Mouse (Mus musculus) thymus, adult 18-20 months (tissue): ENCODE results near the gene Rab21.
A peak's percentile ranks its signal among the peaks of the same experiment; 100 is the strongest.

Experiments used
- DNase-seq, 2 experiments: peaks; one replicate each; pipeline ENCODE4 v3.0.0; 2022; ENCODE audit warnings: mixed read lengths in 2 of 2

Gene Rab21

DNA sequence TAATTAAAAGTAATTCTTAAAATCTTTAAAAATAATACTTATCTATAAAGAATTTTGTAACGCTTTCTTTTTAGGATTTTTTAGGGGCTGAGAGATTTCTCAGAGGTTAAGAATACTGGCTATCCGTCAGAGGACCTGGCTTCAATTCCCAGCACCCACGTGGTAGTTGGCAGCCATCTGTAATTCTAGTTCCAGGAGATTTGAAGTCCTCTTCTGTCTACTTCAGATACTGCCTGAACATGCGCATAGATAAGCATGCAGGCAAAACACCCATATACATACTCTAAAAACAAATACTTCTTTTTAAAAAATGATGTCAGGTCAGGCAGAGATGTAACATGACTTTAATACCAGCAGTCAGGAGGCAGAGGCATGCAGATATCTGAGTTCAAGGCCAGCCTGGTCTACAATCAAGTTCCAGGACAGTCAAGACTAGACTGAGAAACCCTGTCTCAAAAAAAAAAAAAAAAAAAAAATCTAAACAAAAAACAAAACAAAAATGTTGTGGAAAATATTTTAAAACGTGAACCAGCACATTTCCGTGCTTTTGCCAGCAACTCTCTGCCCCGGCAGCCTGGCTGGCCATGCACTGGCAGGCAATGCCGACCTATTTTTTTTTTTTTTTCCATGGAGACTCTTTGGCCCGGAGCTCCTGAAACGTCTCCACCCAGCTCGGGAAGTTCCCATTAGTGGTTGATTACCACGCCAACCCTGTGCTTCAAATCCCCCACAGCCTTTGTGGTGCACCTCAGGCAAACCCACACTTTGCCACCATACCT, 44.6 kb downstream of the Rab21 start:
- DNase-seq: no peak

DNA sequence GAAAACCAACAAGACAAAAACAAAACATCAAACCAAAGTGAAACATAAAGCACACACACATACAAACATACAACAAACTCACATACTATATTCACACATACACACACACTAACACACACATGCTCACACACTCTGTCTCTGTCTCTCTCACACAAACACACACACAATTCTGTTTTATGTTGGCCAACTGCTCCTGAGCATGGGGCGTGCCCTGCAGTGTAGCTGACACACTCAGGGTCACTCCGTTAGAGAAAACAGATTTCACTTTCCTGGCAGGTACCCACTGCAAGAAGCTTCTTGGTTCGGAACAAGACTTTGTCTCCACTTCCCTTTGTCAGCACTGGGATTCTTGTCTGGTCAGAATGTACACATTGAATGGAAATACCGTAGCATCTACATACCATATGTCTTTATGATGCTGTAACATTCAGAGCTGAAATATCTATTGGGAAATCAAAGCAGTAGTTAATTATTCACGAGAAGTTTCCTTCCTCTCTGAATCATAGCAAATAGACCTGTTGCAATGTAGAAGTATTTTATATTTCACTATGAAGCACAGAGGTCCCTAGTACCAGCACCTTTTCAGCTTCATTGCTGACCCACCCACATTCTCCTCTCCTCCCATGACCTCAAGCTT, 52.4 kb downstream of the Rab21 start:
- no peak for DNase-seq

DNA sequence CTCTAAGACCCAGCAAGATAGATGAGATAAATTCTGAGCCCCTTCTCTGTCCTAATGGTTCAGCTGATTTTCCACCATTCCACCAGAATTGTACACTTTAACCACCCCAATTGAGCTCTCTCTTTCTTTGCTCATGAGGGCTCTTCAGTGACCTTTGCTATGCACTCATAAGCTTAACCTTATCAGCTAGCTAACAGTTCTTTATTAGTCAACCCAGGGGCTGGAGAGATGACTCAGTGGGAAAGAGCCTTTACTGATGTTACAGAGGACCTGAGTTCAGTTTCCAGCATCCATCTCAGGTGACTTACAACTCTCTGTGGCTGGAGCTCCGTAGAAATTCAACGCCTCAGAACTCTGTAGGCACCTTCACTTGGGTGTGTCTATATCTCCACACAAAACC, 53.1 kb downstream of the Rab21 start:
- DNase-seq: no peak

DNA sequence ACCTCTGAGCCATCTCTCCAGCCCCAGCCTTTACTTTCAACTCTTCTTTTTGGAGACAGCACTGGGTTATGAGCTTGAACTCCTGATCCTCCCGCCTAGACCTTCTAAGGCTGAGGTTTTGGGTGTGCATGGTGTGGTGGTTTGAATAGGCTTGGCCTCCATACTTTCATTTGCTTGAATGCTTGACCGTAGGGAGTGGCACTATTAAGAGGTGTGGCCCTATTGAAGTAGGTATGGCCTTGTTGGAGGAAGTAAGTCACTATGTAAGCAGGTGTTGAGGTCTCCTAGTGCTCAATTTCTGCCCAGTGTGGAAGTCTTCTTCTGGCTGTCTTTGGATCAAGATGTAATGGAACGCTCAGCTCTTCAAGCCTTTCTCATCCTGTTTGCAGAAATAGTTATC, 54.0 kb downstream of the Rab21 start:
- no peak for DNase-seq

DNA sequence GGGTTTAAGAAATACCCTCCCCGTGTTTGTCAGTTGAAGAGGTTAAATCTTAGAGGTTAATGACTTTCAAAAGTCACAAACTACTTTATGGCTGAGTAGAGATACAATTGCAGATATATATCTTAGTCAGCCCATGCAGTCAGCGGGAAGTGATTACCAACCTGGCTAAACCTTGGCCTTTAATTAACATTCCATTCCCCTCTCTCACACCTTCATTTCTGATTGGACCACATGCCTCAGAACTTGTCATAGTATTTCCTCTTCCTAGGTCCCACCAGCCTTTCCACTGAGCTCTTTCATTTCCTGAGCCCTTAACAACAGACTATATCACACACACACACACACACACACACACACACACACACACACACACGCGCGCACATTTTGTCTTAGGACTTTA, 59.2 kb downstream of the Rab21 start:
- no peak for DNase-seq

DNA sequence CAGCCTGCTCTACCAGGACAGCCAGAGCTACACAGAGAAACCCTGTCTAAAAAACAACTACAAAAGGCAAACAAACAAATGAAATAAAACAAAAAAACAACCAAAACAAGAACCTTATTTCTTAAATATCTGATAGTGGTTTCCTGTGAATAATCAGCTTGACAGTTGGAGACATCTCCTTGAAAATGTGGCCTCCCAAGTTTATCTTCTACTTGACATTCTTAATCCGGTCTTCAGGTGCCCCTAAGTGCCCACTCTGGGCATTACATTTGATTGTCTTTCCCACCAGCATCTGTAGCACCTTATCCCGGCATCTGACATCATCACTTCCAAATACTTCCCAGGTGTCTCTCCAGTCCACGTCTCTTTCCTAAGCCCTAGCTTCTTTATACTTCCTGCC, 61.9 kb downstream of the Rab21 start:
- DNase-seq: no peak

DNA sequence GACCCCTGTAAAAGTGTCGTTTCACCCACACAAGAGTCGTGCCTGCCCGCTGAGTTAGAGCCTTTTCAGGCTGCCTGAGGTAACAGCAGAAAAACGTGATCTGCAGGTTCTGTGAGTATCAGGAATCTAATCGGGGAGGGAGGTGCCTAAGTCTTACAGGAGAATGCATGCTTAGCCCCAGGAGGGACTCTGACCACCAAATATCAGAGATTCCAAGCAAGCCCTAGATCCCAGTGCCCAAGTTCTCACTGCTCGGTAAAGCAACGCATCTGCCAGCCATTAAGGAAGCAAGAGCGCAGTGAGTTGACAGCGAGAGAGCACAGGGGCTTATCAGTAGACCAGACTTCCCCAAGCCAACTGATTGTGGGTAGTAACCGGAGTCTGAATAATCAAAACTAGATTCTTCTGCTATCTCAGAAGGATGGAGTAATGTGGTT, 63.1 kb downstream of the Rab21 start:
- no peak for DNase-seq

DNA sequence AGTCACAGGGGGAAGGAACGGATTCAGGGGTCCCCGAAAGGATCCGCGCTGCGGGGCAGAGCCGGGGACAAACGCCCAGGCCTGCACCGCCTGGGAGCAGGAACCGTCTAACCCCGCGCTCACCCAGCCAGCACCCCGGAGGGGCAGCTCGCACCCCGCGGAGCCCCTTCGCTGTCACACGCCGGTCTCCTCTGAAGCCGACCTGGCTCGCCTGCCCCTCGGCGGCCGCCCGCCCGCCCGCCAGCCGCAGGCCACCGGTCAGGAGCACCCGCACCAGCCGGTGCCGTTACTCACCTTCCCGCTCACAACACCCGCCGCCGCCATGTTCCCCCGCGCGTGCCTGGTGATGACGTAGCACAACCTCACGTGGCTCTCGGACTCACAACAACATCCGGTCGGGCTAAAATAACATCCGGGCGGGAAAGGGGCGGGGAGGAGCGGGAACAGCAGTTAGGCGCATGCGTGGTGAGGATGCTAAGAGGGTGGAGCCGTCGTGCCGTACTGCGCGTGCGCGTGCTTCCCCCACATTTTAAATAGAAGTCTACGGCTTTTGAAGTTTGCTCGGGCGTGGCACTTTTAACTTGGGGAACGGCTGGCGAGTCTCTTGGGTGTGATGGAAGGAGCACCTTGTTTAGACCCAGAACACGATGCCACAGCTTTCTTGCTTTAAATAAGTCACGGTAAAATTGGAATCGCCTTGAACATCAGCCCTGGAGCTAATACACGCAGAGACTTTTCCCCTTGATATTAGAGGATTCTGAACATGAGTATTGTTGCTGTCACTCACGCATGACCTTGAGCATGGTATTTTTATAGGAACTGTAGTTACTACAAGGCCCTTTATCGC, 64.1 kb downstream of the Rab21 start, which contains the start of gene Tbc1d15:
Gene Tbc1d15, minus strand, starts transcription at position 380 of the 847 bp plus-strand sequence.
- peak; percentile 96 for DNase-seq

DNA sequence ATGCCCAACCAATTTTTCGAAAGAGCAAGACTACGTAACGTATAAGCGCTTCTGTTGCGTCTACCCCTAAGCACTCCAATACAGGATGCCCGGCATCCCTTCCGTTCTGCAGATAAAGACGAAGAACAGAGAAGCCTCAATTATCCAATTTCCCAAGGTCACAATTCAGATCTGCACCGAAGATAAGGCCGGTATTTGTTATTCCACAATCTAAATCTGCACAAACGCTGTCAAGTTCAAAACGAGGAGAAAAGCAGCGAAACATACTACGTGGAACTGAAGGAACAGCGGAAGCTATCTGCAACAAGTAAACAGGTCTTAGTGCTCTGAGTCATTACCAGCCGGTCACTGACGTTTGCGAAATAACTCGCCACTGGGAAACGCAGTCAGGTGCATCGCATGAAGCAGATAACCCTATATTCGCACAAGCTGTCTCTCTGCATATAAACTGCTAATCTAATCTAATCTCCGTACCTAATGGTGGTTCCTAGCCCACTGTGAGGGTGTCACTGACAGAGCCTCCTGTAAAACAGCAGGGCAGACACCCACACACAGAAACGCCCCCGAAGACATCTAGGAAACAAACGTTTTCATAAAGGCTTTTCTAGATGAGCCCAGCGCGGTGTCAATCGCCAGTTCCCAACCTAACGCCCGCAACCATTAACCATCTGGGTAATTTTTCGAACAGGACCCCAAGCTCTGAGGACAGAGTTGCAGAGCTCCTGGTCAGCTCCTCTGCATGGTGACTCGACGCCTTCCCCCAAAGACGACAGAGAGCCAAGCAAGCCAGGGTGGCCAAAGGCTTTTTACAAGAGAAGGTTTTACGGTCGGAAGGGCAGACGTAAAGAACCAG, 64.9 kb downstream of the Rab21 start:
- no peak for DNase-seq

DNA sequence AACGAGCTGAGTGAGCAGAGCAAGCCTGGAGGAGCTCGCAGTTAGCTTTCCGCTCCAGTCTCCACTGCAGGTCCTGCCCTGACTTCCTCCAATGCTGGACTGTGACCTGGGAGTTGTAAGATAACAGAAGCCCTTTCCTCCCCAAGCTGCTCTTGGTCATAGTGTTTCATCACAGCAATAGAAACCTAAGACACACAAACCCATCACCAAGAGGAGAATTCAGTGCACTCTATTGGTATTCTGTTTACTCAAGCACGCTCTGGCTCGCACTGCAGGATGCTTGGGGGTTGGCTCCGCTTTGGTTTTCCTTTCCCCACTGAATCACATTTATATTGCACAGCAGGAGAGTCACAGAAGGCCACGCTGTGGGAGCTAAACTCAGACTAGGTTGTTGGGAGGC, 67.4 kb downstream of the Rab21 start:
- no peak for DNase-seq

DNA sequence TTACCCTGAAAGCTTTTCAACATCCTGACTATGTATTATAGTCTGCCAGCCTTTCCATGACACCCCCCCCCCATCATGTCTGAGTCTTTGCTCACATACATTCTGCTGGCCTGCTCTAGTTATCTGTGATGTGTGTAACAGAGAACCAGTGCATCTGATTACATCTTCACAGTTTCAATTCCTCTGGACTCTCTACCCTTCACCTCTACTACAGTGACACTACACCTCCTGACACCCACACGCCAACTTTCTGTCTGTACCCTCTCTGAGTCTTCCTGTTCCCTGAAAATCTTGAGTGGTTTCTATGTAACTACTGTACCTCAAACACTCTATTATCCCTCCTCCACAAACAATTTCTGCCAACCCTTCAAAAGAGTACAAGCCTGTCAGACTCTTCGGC, 69.9 kb downstream of the Rab21 start:
- no peak for DNase-seq

DNA sequence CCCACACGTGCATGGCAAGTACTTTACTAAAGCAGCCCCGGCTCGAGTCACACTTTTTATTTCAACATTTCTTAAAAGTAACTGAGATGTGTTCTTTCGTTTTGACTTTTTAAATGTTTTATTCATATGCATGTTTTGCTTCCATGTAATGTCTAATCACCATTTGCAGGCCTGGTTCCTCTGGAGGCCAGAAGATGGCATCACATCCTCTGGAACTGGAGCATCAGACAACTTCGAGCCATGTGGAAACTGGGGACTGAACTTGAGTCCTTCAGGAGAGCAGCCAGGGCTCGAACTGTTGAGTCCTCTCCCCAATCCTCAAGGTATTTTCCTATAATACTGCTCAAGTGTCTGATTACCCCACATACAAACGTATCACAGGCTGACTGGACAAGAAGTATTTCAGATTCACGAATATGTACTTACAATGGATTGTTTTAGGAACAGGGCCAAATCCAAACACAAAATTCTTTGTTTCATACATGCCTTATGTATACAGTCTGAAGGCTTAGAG, 74.3 kb downstream of the Rab21 start:
- DNase-seq: no peak

DNA sequence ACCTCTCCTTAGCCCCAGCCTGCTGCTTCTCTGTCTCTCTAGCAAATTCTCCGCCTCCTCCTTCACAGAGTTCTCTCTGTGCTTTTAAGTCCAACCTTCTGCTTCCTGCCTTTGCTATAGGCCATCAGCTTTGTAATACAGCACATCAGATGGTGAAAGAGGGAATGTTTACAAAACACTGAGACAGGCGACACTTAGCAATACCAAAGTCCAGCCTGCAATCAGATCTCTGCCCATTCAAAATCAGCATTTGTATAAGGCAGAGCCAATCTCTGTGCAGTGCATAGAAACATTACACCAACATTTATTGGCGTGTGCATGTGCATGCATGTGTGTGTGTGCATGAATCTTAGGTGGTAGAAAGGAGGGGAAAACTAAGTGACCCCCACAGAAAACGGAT, 77.5 kb downstream of the Rab21 start:
- DNase-seq: no peak
